Mouse (Mus musculus): Measurements from ENCODE around the gene Mocs3. TPM values are rescaled to one million over a fixed set of nuclear protein-coding genes. Genes with fewer than 3 reads are reported as not detected.

The Mocs3 gene
- polyA plus RNA-seq, 1 experiment from 2014 or later = 3.9 TPM

DNA sequence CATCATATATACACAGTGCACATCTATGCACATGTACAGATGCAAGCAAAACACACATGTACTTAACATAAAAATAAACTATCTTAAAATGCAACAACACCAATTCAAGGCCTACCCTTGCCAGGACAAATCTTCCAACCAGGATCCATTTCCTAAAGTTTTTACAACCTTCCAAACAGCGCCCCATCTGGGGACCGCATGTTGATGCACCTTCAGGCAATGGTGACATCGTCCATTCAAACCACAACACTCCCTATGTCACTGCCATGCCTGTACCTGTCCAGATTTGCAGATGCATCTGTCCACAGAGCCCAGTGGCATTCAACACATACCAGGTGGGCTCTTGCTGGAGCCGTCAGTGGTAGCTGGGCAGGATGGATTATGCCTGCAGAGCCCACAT lies 12.9 kb downstream of the Mocs3 start:
- Histone ChIP-seq H3K4me3 (replicated peaks) (no peak overlapping the region), H3K9me3 (replicated peaks) (peaks cover 1% of the 10 kb centered on the region; the same call in 1 of the 2 replicates), H3K9ac (no peak overlapping the region), H3K27ac (no peak overlapping the region), H3K36me3 (no peaks in the 10 kb centered on the region), H3K4me1 (replicated peaks) (no peaks in the 10 kb centered on the region), H3K27me3 (peaks cover 9% of the 10 kb centered on the region), H3K4me2 (no peak overlapping the region)
- DNase-seq = no peak
- no peak for ATAC-seq (ENCODE audit: low read depth)
- WGBS (ENCODE audit: insufficient replicate concordance) = 68% methylated on average over 4 of the region's 4 CpGs

DNA sequence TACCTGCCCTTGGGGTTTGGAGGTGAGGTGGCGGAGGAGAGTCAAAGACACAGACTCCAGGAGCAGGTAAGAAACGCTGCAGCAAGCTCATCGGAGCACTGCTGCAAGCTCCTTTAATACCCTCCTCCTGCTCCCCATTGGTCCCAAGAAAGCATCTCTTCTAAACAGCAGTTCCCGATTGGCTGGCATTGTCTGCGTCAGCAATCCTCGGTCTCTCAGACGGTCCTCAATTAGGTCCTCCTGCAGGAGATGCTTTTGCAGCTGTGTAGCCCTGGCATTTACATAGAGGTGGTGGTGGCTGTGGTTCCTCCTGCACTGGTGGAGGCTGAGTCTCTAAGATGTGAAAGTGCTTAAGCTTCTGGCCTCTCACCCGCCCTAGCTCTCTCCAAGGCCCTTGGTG lies 15.1 kb downstream of the Mocs3 start:
- DNase-seq (no peak), ATAC-seq (ENCODE audit: low read depth) (no peak)
- Histone ChIP-seq H3K36me3 (no peaks in the 10 kb centered on the region), H3K4me3 (replicated peaks) (no peak overlapping the region), H3K27ac (no peak overlapping the region), H3K4me1 (replicated peaks) (no peaks in the 10 kb centered on the region), H3K9me3 (replicated peaks) (no peaks in the 10 kb centered on the region), H3K9ac (no peak overlapping the region), H3K4me2 (no peak overlapping the region), H3K27me3 (peaks cover 9% of the 10 kb centered on the region)
- 35% methylated on average over 8 of the region's 8 CpGs for WGBS (ENCODE audit: insufficient replicate concordance)

DNA sequence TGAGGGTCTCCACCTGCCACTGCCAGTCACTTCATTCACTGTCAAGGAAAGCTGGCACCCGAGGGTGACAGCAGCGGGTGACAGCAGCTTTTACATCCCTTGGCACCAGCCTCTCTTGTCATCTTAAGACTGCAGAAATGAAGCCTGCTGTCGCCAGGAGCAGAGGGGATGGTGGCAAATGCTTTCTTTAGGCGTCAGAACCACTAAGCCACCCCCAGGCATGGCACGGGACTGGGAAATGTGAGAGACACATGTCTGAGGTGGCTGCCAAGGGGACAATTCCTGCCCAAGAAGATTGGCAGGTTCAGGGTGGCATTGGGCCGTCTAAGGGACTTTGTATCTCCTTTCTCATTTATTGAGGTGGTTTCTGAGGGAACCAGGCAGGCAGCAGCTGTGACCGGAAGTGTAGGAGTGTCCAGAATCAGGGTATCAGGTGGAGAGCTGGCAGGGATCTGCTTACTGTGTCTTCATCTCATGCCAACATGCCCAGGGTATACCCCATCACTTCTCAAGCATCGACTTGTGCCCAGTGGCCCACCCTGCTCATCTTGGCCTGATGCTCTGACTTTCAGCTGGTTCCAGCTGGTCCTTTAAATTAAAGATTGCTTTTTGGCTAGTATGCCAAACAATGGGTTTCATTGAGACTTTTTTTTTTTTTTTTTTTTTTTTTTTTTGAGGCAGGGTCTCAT lies 17.9 kb downstream of the Mocs3 start:
- no peaks in the 10 kb centered on the region for H3K36me3 ChIP-seq
- 50% methylated on average over 8 of the region's 8 CpGs for WGBS (ENCODE audit: insufficient replicate concordance)
- no peak overlapping the region for H3K9ac ChIP-seq
- H3K9me3 ChIP-seq (replicated peaks) = no peaks in the 10 kb centered on the region
- H3K4me1 ChIP-seq (replicated peaks) = no peaks in the 10 kb centered on the region
- no peak for ATAC-seq (ENCODE audit: low read depth)
- no peak overlapping the region for H3K27ac ChIP-seq
- peaks cover 26% of the 10 kb centered on the region for H3K27me3 ChIP-seq
- no peak overlapping the region for H3K4me3 ChIP-seq (replicated peaks)
- no peak for DNase-seq
- no peak overlapping the region for H3K4me2 ChIP-seq

DNA sequence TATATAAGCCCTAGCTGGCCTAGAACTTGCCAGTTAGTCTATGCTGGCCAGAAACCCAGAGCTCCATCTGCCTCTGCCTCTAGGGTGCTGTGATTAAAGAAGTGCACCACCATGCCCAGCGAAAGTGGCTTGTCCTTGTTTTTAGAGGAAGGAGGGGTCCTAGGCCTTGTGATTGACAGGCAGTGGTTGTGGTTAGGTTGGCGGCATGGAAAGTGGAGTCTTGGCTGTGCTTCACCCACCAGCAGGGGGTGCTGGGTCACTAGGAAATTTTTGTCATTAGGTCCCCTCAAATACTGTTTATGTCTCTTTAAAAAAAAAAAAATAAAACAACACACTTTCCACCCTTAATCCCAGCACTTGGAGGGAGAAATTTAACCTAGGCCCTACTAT lies 18.4 kb downstream of the Mocs3 start:
- no peak overlapping the region for H3K4me2 ChIP-seq
- no peak for DNase-seq
- H3K27ac ChIP-seq = no peak overlapping the region
- no peak overlapping the region for H3K4me3 ChIP-seq (replicated peaks)
- H3K27me3 ChIP-seq = peaks cover 31% of the 10 kb centered on the region
- no peak for ATAC-seq (ENCODE audit: low read depth)
- no peaks in the 10 kb centered on the region for H3K4me1 ChIP-seq (replicated peaks)
- no peak overlapping the region for H3K9ac ChIP-seq
- no peaks in the 10 kb centered on the region for H3K9me3 ChIP-seq (replicated peaks)
- 10% methylated on average over 2 of the region's 2 CpGs for WGBS (ENCODE audit: insufficient replicate concordance)
- H3K36me3 ChIP-seq = no peaks in the 10 kb centered on the region

DNA sequence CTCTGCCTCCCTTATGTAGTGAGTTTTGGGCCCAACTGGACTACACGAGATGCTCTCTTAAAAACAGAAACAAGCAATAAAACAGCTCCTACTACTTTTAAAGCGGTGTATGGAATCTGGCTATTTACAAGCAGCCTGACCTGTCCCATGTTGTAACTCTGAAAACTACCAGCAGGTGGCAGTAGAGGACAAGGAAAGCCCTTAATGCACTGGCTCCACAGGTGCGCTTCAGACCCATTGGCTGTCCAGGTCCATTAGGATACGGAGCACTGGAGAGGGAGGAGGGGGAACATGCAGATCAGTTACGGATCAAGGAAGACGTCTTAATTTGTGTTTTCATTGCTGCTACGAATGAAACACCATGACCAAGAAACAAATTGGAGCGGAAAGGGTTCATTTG lies 19.8 kb downstream of the Mocs3 start:
- H3K4me3 ChIP-seq (replicated peaks) = no peak overlapping the region
- WGBS (ENCODE audit: insufficient replicate concordance) = 13% methylated on average over 8 of the region's 8 CpGs
- H3K27me3 ChIP-seq = peaks cover 37% of the 10 kb centered on the region
- no peaks in the 10 kb centered on the region for H3K36me3 ChIP-seq
- H3K4me2 ChIP-seq = no peak overlapping the region
- H3K9me3 ChIP-seq (replicated peaks) = no peaks in the 10 kb centered on the region
- H3K4me1 ChIP-seq (replicated peaks) = no peaks in the 10 kb centered on the region
- H3K27ac ChIP-seq = no peak overlapping the region
- H3K9ac ChIP-seq = no peak overlapping the region
- DNase-seq (peak; percentile 63), ATAC-seq (ENCODE audit: low read depth) (peak; percentile 51; the same call in 1 of the 2 replicates)

DNA sequence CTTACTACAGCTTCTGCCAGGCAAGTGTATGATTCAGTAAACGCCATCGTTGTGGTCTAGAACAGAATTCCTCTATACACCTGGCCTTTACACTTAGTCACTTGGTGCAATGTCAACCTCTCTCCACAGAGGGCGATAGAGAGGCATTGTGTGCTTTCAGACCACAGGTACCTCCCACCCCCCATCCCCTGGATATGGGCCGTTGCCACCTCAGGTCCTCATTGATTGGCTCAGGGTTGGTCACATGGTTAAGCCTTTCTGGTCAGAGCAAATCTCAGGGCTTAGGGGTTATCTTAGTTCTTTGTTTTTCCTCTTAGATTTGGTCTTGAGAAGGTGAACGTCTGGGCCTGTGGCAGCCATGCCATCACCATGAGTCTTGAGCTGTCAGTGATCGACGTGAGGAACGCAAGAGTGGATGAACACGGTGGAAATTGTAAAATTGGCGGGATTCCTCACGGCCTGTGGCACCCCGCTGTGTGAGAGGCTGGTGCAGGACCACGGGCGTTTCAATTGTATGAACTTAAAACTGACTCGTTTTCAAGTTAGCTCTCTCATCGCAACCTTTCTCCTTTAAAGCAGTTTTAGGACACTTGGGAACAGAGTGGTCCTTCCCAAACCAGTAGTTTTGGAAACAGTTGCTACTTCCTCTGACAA lies 22.3 kb downstream of the Mocs3 start:
- H3K27me3 ChIP-seq = peaks cover 32% of the 10 kb centered on the region
- WGBS (ENCODE audit: insufficient replicate concordance) = 12% methylated on average over 16 of the region's 16 CpGs
- no peak overlapping the region for H3K9ac ChIP-seq
- no peak overlapping the region for H3K4me3 ChIP-seq (replicated peaks)
- DNase-seq = no peak
- no peaks in the 10 kb centered on the region for H3K9me3 ChIP-seq (replicated peaks)
- H3K4me1 ChIP-seq (replicated peaks) = no peaks in the 10 kb centered on the region
- peak; percentile 35; the same call in 1 of the 2 replicates for ATAC-seq (ENCODE audit: low read depth)
- no peak overlapping the region for H3K27ac ChIP-seq
- H3K36me3 ChIP-seq = no peaks in the 10 kb centered on the region
- H3K4me2 ChIP-seq = no peak overlapping the region

DNA sequence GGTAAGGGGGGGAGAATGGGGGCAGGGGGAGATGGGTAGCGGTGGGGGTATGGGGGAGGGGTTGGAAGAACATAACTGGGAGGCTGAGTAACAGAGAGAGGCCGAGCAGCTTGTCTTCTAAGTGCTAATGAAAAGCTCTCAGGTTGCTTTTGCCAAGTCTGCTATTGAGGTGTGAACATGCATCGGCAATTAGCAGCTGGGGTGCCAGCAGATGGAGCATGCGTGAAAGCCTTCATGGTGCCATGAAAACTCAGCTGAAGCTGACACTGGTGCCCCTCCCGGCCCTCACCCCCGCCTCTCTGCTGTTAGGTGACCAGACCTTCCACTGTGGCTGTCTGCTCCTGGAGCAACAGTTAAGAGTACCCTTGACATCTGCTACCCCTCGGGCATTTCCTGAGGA lies 23.4 kb downstream of the Mocs3 start:
- peaks cover 32% of the 10 kb centered on the region for H3K27me3 ChIP-seq
- H3K9me3 ChIP-seq (replicated peaks) = no peaks in the 10 kb centered on the region
- DNase-seq (no peak), ATAC-seq (ENCODE audit: low read depth) (no peak)
- 14% methylated on average over 7 of the region's 7 CpGs for WGBS (ENCODE audit: insufficient replicate concordance)
- H3K4me3 ChIP-seq (replicated peaks) = no peak overlapping the region
- no peak overlapping the region for H3K9ac ChIP-seq
- H3K36me3 ChIP-seq = no peaks in the 10 kb centered on the region
- H3K27ac ChIP-seq = no peak overlapping the region
- H3K4me2 ChIP-seq = no peak overlapping the region
- no peaks in the 10 kb centered on the region for H3K4me1 ChIP-seq (replicated peaks)

DNA sequence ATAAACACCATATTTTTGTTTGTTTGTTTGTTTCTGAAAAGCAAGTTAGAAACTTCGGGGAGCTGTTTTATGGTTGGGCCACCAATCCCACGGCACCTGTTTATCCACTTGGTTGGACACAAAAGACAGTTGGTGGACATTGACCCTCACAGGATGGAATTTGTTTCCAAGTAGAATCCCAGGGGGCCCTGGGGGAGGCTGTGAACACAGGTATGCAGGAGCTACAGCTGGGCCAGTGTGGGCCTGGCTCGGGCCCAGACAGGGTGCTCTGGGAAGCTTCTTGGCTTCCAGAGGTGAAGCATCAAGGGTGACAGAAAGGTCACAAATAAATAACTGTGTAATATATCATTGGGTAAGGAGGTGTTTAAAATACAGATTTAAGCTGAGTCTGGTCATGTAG lies 26.1 kb downstream of the Mocs3 start:
- H3K9me3 ChIP-seq (replicated peaks) = no peaks in the 10 kb centered on the region
- no peaks in the 10 kb centered on the region for H3K36me3 ChIP-seq
- no peak overlapping the region for H3K27ac ChIP-seq
- 55% methylated on average over 3 of the region's 3 CpGs for WGBS (ENCODE audit: insufficient replicate concordance)
- no peak overlapping the region for H3K9ac ChIP-seq
- peaks cover 37% of the 10 kb centered on the region for H3K27me3 ChIP-seq
- H3K4me1 ChIP-seq (replicated peaks) = no peaks in the 10 kb centered on the region
- no peak overlapping the region for H3K4me2 ChIP-seq
- DNase-seq = no peak
- H3K4me3 ChIP-seq (replicated peaks) = no peak overlapping the region
- no peak for ATAC-seq (ENCODE audit: low read depth)

DNA sequence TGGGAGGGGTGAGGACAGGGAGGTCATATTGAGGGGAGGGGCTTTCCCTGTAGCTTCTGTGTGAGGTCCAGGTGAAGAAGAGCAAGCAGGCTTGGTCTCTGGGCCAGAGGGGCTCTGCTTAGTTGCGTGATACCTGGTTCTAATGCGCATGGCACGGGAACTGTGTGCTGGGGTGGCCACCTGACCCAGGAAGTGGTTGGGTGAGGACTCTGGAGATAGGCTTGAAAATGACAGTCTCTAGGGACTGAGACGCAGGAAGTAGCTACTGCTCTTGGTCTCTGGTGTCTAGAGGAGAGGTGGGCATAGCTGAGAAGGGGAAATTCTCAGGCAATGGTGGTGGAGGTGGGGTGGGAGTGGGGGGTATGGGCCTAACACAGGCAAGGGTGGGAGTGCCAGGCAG lies 26.8 kb downstream of the Mocs3 start:
- H3K4me1 ChIP-seq (replicated peaks) = no peaks in the 10 kb centered on the region
- H3K27ac ChIP-seq = no peak overlapping the region
- no peak overlapping the region for H3K4me2 ChIP-seq
- ATAC-seq (ENCODE audit: low read depth) = no peak
- no peak overlapping the region for H3K9ac ChIP-seq
- 46% methylated on average over 4 of the region's 4 CpGs for WGBS (ENCODE audit: insufficient replicate concordance)
- DNase-seq = no peak
- no peak overlapping the region for H3K4me3 ChIP-seq (replicated peaks)
- H3K27me3 ChIP-seq = peaks cover 39% of the 10 kb centered on the region
- no peaks in the 10 kb centered on the region for H3K36me3 ChIP-seq
- H3K9me3 ChIP-seq (replicated peaks) = no peaks in the 10 kb centered on the region

DNA sequence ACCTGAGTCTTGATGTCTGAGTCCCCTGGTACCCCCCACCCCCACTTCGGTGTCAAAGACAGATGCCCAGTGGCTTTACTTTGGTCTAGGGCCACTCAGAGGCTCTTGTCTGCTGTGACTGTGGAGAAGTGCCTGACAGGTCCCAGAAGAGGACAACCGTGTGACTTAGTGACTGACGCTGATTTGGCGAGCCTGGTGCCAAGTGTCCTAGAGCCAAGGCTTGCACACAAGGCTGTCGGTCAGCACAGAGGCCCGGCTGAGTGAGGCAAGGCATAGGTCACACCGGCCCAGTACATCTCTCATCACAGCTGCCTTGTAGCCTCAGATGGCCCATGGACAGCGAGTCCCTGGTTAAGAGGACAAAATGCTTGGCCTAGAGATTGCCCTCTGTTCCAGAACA lies 28.6 kb downstream of the Mocs3 start:
- no peaks in the 10 kb centered on the region for H3K36me3 ChIP-seq
- DNase-seq (no peak), ATAC-seq (ENCODE audit: low read depth) (no peak)
- no peaks in the 10 kb centered on the region for H3K4me1 ChIP-seq (replicated peaks)
- H3K27me3 ChIP-seq = peaks cover 32% of the 10 kb centered on the region
- H3K27ac ChIP-seq = no peak overlapping the region
- no peaks in the 10 kb centered on the region for H3K9me3 ChIP-seq (replicated peaks)
- no peak overlapping the region for H3K4me3 ChIP-seq (replicated peaks)
- H3K9ac ChIP-seq = no peak overlapping the region
- WGBS (ENCODE audit: insufficient replicate concordance) = 59% methylated on average over 8 of the region's 8 CpGs
- no peak overlapping the region for H3K4me2 ChIP-seq

DNA sequence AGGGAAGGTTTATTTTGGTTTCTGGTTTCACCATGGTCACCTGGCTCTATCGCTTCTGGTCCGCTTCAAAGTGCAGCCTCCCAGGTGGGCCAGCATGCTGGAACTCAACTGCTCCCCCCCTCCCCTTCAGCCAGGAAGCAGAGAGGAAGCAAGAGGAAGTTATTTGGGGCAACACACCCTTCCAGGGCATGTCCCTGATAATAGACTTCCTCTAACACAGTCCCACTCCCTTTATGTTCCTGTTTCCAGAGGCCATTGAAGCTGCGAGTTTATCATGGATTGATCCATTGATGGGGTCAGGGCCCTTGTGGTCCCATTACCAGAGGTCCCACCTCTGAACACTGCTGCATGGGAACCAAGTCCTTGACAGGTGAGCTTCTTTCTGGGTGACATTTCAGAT lies 29.7 kb downstream of the Mocs3 start:
- Histone ChIP-seq H3K4me2 (no peak overlapping the region), H3K9ac (no peak overlapping the region), H3K27me3 (peaks cover 28% of the 10 kb centered on the region), H3K27ac (no peak overlapping the region), H3K9me3 (replicated peaks) (no peaks in the 10 kb centered on the region), H3K36me3 (no peaks in the 10 kb centered on the region), H3K4me3 (replicated peaks) (no peak overlapping the region), H3K4me1 (replicated peaks) (no peaks in the 10 kb centered on the region)
- 35% methylated on average over 3 of the region's 3 CpGs for WGBS (ENCODE audit: insufficient replicate concordance)
- DNase-seq = no peak
- ATAC-seq (ENCODE audit: low read depth) = no peak

DNA sequence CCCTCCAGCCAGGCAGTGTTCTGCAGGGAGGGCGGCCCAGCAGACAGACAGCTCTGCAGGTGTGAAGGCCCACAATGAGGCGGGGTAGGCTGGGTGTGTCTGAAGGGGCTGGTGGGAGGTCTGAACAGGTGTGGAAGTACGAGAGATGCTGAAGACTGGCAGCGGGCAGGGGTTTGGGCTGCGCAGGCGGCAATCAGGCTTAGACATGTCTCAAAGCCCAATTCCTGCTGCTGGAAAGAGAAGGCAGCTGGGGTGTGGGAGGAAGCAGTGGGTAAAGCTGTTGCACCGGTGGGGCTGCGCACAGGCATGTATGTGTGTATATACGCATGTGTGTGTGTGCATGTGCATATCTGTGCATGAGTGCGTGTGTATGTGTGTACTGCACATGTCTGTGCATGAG lies 30.5 kb downstream of the Mocs3 start:
- H3K27ac ChIP-seq = no peak overlapping the region
- peaks cover 28% of the 10 kb centered on the region for H3K27me3 ChIP-seq
- H3K9ac ChIP-seq = no peak overlapping the region
- WGBS (ENCODE audit: insufficient replicate concordance) = 70% methylated on average over 10 of the region's 10 CpGs
- DNase-seq = no peak
- no peaks in the 10 kb centered on the region for H3K9me3 ChIP-seq (replicated peaks)
- H3K4me3 ChIP-seq (replicated peaks) = no peak overlapping the region
- H3K4me1 ChIP-seq (replicated peaks) = no peaks in the 10 kb centered on the region
- no peak overlapping the region for H3K4me2 ChIP-seq
- H3K36me3 ChIP-seq = no peaks in the 10 kb centered on the region
- ATAC-seq (ENCODE audit: low read depth) = no peak
